Mouse (Mus musculus): ENCODE results near the gene 4930407I10Rik.
A peak's percentile ranks its signal among the peaks of the same experiment; 100 is the strongest.

The 4930407I10Rik gene

GRCm38 (mm10) chr15:82058719-82059201 is at the start of gene 4930407I10Rik:
4930407I10Rik (plus strand) TSS chr15:82059151.
- DNase-seq = no peak

DNA sequence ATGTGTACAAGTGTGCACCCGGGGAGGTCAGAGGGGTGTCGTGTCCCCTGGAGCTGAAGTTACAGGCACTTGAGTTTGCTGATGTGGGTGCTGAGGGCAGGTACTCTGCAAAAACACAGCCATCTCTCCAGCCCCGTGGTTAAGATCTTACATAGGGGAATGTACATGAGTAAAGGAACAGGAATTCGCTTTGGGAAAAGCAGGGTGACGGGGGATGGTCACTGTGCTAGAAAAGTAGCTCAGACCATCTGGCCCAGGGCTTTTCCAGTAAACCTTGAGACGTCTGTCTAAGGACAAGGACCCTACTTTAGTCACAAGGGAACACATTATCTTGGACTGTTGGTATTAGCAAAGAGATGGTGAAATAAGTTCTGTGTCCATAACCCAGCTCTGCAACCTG is 47.0 kb upstream of the 4930407I10Rik start:
- no peak for DNase-seq

DNA sequence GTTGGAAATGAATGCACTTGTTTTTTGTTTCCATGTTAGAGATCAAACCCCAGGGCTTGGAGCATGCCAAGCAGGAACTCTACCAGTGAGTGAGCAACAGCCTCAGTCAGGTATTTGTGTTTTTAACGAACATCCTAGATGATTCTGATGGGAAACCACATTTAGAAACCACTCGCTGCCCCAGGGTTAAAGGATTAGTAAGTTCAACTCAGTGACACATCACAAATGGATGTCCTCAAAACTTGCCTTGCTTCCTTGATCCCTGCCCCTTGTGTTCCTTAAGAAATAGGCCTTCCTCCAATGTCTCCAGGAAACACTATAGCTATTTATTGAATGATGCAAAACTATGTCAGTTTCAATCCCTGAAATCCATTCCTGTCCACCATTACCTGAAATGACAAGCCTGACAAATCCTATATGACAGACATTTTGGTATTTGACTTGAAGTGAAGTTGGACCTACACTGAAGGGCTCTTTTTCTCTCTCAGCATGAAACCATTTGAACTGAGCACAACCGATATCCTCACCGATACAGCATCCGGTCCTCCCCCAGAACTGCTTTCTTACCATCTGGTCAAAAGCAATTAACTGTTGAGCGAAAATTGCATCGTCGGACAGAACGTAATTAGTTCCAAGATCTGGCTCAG is 44.1 kb upstream of the 4930407I10Rik start:
- no peak for DNase-seq

DNA sequence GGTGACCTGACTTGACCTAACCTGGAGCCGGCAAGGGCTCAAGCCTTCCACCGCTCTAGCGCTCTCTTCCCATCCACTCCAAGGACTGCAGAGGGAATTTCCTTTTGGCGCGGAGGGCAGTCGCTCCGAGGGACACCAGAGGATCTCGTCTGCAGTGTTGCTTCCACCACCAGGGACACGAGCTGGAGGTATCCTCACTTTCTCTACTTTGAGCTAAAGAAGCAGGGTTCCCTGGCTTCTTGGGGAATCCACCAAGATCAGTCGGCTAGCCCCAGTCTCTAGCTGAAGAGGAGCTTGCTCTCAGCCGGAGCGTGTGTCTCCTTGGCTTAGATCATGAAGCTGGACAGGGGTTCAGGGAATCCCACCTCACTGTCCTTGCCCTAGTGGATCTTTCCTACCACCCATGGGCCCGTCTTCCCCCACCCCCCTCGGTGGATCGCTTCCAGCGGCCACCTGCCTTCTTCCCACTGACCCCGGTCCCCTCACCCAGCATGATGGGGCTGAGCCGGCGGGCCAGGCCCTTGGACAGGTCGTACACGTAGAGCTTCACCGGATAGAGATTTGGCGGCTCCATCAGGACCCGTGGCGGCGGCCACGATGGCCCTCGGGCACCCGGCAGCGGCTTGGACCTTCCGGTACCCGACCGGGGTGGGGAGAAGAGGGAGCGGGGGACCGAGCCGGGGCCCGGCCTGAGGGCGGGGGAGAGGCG is 43.4 kb upstream of the 4930407I10Rik start:
- peak; percentile 40 to 59 for DNase-seq

DNA sequence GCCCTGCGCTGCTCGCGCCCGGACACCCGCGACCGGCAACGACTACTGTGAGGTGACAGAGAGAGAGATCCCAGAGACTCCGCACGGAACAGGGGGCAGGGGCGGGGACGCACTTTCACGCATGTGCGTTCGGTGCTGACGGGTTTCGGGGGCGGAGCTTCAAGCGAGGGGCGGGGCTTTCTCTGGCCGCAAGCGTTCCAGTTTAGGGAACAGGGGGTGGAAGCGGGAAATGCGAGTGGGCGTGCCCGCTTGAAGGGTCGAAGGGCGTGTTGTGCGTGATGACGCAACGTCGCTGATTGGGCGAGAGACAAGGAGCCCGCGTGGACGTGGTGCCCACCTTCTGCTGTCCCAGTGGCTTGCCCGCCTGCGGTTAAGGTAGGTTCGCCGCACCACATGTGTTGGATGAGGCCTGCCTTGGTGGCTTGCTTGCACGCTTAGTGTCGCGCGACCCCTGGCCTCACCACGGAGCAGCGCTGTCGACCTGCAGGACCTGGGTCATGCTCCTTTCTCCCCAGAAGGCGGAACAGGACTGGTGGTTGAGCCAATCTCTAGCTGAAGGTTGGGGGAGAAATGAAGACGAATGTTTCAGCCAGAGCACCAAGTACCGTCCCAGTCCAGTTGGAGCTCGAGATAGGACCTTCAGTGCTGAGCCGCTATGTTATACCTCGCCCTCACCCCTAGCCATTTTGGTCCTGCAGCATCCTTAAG is 42.7 kb upstream of the 4930407I10Rik start:
- peak; percentile 99 to 100 for DNase-seq

DNA sequence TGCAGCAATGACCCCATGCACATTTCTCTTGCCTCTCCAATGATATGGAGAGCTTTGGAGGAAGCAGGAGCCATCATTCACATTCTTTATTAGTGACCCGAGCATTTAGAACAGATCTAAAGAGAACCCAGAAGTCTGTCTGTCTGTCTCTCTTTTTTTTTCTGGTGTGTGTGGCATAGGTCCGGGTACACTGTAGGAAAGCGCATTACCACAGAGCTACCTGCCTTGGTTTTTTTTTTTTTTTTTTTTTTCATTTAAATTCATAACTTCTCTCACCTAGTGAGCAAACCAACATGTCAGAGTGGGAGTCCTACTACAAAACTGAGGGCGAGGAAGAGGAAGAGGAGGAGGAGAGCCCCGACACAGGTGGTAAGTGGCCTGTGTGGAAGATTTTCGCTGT is 42.1 kb upstream of the 4930407I10Rik start:
- DNase-seq = no peak

GRCm38 (mm10) chr15:82017461-82017860 is 41.5 kb upstream of the 4930407I10Rik start:
- DNase-seq = no peak

DNA sequence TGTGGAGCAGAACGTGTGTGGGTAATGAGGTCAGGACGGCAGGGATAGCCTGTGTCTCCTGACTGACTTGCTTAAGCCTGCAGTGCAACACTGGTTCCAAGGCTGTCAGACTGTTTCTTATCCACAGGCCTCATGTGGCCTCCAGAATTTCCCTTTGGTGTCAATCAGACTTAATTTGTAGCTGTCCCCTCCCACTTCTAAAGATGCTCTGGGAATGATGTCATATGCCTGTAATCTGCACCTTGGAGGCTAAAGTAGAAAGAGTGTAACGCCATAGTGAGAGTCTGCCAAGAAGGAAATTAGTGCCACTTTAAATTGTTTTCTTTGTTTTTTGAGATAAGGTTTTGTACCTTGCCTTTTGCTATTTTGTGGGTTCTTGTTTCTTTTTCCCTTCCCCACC is 39.7 kb upstream of the 4930407I10Rik start:
- DNase-seq = no peak

- no peak for DNase-seq
These were observed 36.3 kb upstream of the 4930407I10Rik start for GRCm38 (mm10) chr15:82022535-82023088.

DNA sequence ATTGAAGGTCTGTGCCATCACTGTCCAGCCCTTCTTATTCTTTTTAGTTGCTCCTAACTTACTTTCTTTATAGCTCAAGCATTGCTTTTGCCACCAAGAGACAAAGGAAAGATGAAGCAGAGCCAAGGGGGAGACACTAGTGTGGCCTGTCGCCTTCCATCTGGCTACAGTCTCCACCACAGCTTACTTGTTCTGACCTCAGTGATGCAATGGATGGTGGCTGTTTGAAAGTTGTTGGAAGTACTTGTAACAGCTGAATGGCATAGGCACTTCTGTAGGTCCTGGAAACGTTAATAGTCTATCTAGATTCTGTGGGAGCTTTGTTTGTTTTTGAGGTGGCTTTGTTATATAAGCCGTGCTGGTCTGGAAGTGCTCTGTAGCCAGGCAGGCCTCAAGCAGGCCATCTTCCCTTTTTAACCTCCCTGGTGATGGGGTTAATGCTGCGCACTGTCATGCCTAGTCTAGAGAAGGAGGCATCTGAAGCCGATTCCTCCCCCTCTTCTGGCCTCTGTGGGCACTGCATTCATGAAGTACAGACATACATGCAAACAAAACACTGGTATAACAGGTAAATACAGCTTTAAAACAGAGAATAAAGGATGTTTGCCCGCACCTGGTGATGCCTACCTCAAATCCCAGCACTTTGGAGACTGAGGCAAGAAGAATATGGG is 34.9 kb upstream of the 4930407I10Rik start:
- DNase-seq = no peak

DNA sequence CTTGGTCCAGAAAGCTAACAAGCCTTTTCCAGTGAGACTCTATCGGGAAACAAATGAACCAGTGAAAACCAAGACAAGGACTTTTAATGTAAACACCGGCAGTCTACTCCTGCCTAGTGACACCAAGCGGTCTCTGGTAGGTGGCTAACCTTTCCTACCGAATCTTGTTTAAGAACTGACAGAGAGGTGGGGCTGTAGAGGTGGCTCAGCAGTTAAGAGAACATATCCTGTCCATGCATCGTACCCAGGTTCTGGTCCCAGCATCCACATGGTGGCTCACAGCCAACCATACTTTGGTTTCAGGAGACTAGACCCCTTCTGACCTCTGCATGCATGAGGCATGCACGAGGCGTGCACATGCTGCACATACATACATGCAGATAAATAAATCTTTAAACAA is 31.7 kb upstream of the 4930407I10Rik start:
- DNase-seq = no peak

GRCm38 (mm10) chr15:82027726-82028125 is 31.2 kb upstream of the 4930407I10Rik start:
- DNase-seq = no peak

GRCm38 (mm10) chr15:82032386-82032785 is 26.6 kb upstream of the 4930407I10Rik start:
- DNase-seq = no peak

DNA sequence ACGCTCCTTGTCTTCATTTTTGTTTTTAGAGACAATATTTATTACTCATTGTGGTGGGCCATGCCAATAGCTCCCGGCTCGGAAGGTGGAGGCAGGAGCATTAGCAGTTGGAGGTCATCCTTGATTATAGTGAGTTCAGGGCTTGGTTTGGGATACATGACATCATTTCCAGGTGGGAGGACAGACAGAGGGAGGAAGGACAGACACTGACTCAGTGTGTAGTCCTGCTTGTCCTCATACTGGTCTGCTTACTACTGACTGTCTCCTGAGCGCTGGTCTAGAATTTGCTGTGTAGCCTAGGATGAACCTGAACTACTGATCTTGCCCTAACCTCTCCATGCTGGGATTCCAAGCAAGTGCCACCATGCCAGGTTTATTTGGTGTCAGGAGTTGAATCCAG is 25.2 kb upstream of the 4930407I10Rik start, which contains the start of gene Desi1:
TSS of gene Desi1 (minus strand) at position 101 of the 400 bp plus-strand sequence.
- DNase-seq = no peak

DNA sequence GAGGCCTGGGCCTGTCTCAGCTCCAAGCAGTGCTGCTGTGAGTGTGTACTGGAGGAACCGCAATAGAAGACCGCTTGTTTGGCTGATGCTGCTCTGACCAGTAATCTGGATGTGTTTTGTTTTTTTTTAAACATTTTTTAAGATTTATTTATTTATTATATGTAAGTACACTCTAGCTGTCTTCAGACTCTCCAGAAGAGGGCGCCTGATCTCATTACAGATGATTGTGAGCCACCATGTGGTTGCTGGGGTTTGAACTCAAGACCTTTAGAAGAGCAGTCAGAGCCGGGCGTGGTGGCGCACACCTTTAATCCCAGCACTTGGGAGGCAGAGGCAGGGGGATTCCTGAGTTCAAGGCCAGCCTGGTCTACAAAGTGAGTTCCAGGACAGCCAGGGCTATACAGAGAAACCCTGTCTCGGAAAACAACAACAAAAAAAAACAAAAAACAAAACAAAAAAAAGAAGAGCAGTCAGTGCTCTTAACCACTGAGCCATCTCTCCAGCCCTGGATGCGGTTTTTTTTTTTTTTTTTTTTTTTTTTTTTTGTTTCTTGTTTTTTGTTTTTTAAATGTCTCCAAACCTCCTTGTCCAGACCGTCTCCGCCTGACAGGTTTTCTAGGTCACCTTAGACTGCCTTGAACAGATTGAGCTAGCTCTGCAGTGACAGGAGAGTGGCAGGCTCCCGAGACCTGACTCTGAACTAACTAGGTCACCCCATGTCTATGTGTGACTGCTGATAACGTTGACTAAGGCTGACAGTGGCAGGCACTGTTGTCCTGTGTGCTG is 22.9 kb upstream of the 4930407I10Rik start:
- peak in 1 of 2 experiments; percentile 49 for DNase-seq

DNA sequence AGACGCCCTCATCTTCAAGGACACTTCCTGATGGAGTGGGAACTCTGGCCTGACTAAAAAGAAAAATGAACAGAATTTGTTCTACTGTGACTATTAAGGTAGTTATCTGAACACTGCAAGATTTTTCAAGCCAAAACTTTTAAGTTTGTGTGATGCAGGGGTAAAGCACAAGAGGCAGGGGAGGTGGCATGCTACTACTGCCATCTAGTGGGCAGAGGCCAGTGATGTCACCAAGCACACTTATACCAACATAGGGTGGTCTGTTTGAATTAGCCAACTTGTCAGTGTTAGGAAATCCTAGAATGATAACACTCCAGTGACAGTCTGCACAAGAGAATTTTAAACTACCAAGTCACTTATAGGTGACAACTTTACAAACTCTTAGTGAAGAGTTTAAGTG is 18.3 kb upstream of the 4930407I10Rik start:
- peak; percentile 51 to 58 for DNase-seq

- peak in 1 of 2 experiments; percentile 24 for DNase-seq
These were observed 14.7 kb upstream of the 4930407I10Rik start for GRCm38 (mm10) chr15:82044166-82044784.

DNA sequence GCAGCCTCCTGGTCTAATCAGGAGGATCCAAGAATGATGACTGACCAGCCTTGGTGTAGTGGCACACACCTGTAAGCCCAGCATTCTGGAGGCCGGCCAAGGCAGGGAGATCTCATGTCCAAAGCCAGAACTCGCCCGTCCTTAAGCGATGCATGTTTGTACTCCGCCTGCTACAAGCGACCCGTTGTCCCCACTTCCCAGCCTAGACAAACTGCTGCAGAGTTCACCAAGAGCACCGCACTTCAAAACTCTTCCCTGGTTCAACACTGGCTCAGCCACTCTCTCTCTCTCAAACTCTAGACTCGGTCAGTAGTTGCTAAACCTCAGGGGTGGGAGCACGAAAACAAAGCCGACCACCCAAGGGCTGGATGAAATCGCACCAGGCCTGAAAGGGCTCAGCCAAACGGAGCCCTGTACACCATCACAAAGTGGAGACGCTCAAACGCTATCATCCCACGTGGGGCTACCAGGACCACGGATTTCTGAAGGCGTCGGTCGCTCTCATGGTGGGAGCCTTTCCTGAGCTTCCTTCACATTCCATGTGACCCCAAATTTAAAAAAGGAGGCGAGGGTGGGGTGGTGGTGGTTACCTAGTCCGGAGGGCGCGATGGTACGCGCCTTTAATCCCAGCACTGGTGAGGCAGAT is 12.6 kb upstream of the 4930407I10Rik start:
- peak; percentile 44 to 65 for DNase-seq

GRCm38 (mm10) chr15:82047080-82047883 is 11.7 kb upstream of the 4930407I10Rik start, which contains the start of gene Snu13:
Snu13 (minus strand) TSS chr15:82047598.
- DNase-seq = peak; percentile 94 to 95

GRCm38 (mm10) chr15:82052544-82052943 is 6.4 kb upstream of the 4930407I10Rik start:
- DNase-seq = no peak

Measured in kidney, postnatal 25 days (tissue).